Mouse (Mus musculus): ENCODE measurements around the gene 2410004B18Rik. TPM values are rescaled to one million over a fixed set of nuclear protein-coding genes. Genes with fewer than 3 reads are reported as not detected.

Gene 2410004B18Rik
- polyA plus RNA-seq (2015; fragmentation: Nextera tagmentation; extraction: Ambion mirVana) = 10.1 and 11.8 TPM in 2 replicates

GRCm38 (mm10) chr3:145937505-145938404, at the start of gene 2410004B18Rik:
2410004B18Rik (plus strand) TSS chr3:145938014.
- peak within 1 kb of the TSS; percentile 95 for H3K9ac ChIP-seq (replicated peaks)
- peak within 1 kb of the TSS; percentile 94 for H3K4me2 ChIP-seq (ENCODE audit: low read depth, low read length)
- H3K27me3 ChIP-seq (ENCODE audit: insufficient read depth, low read length) = no peaks in the 10 kb centered on the region
- TF ChIP-seq CTCF (IDR thresholded peaks at IDR 0.05; ENCODE audit: low read depth) = peak; percentile 98
- no peak for TF ChIP-seq EP300 (IDR thresholded peaks at IDR 0.05; ENCODE audit: low read depth)
- 2% methylated on average over 53 of the region's 70 CpGs for WGBS (ENCODE audit: insufficient replicate concordance)
- peak; percentile 97 for DNase-seq
- ATAC-seq = peak; percentile 94
- no peaks in the 10 kb centered on the region for H3K9me3 ChIP-seq (ENCODE audit: low read length)
- H3K27ac ChIP-seq (ENCODE audit: low read depth) = peak within 1 kb of the TSS; percentile 81
- peaks cover 20% of the 10 kb centered on the region for H3K4me1 ChIP-seq (ENCODE audit: insufficient read depth)
- H3K36me3 ChIP-seq (replicated peaks; ENCODE audit: insufficient read depth, low read length) = peaks cover 23% of the 10 kb centered on the region
- H3K4me3 ChIP-seq (ENCODE audit: low read depth, low read length) = peak within 1 kb of the TSS; percentile 96

- H3K4me3 ChIP-seq (ENCODE audit: low read depth, low read length) = no peak overlapping the region
- no peaks in the 10 kb centered on the region for H3K9me3 ChIP-seq (ENCODE audit: low read length)
- no peak overlapping the region for H3K9ac ChIP-seq (replicated peaks)
- H3K27ac ChIP-seq (ENCODE audit: low read depth) = no peak overlapping the region
- DNase-seq (no peak), ATAC-seq (no peak)
- 86% methylated on average over 18 of the region's 18 CpGs for whole genome bisulfite sequencing (ENCODE audit: insufficient replicate concordance)
- no peaks in the 10 kb centered on the region for H3K4me1 ChIP-seq (ENCODE audit: insufficient read depth)
- no peaks in the 10 kb centered on the region for H3K27me3 ChIP-seq (ENCODE audit: insufficient read depth, low read length)
- H3K4me2 ChIP-seq (ENCODE audit: low read depth, low read length) = no peak overlapping the region
- peaks cover 2% of the 10 kb centered on the region for H3K36me3 ChIP-seq (replicated peaks; ENCODE audit: insufficient read depth, low read length)
- TF ChIP-seq CTCF (IDR thresholded peaks at IDR 0.05; ENCODE audit: low read depth) = no peak
- TF ChIP-seq EP300 (IDR thresholded peaks at IDR 0.05; ENCODE audit: low read depth) = no peak
Observed at GRCm38 (mm10) chr3:145890346-145891132, 47.3 kb upstream of the 2410004B18Rik start.

- H3K4me1 ChIP-seq (ENCODE audit: insufficient read depth) = no peaks in the 10 kb centered on the region
- H3K27ac ChIP-seq (ENCODE audit: low read depth) = no peak overlapping the region
- H3K4me2 ChIP-seq (ENCODE audit: low read depth, low read length) = no peak overlapping the region
- H3K27me3 ChIP-seq (ENCODE audit: insufficient read depth, low read length) = no peaks in the 10 kb centered on the region
- DNase-seq = no peak
- peaks cover 2% of the 10 kb centered on the region for H3K36me3 ChIP-seq (replicated peaks; ENCODE audit: insufficient read depth, low read length)
- no peak for TF ChIP-seq CTCF (IDR thresholded peaks at IDR 0.05; ENCODE audit: low read depth)
- TF ChIP-seq EP300 (IDR thresholded peaks at IDR 0.05; ENCODE audit: low read depth) = no peak
- no peak overlapping the region for H3K4me3 ChIP-seq (ENCODE audit: low read depth, low read length)
- H3K9ac ChIP-seq (replicated peaks) = no peak overlapping the region
- H3K9me3 ChIP-seq (ENCODE audit: low read length) = no peaks in the 10 kb centered on the region
- 60% methylated on average over 3 of the region's 3 CpGs for WGBS (ENCODE audit: insufficient replicate concordance)
- ATAC-seq = no peak
Observed at GRCm38 (mm10) chr3:145892451-145892850, 45.4 kb upstream of the 2410004B18Rik start.

GRCm38 (mm10) chr3:145894131-145894530, 43.7 kb upstream of the 2410004B18Rik start:
- Histone ChIP-seq H3K9ac (replicated peaks) (no peak overlapping the region), H3K36me3 (replicated peaks; ENCODE audit: insufficient read depth, low read length) (peaks cover 2% of the 10 kb centered on the region), H3K4me1 (ENCODE audit: insufficient read depth) (no peaks in the 10 kb centered on the region), H3K4me3 (ENCODE audit: low read depth, low read length) (no peak overlapping the region), H3K27me3 (ENCODE audit: insufficient read depth, low read length) (no peaks in the 10 kb centered on the region), H3K4me2 (ENCODE audit: low read depth, low read length) (no peak overlapping the region), H3K9me3 (ENCODE audit: low read length) (no peaks in the 10 kb centered on the region), H3K27ac (ENCODE audit: low read depth) (no peak overlapping the region)
- no peak for TF ChIP-seq EP300 (IDR thresholded peaks at IDR 0.05; ENCODE audit: low read depth)
- TF ChIP-seq CTCF (IDR thresholded peaks at IDR 0.05; ENCODE audit: low read depth) = no peak
- 72% methylated on average over 12 of the region's 12 CpGs for WGBS (ENCODE audit: insufficient replicate concordance)
- DNase-seq (no peak), ATAC-seq (no peak)

- WGBS (ENCODE audit: insufficient replicate concordance) = 76% methylated on average over 11 of the region's 11 CpGs
- H3K36me3 ChIP-seq (replicated peaks; ENCODE audit: insufficient read depth, low read length) = no peaks in the 10 kb centered on the region
- H3K4me1 ChIP-seq (ENCODE audit: insufficient read depth) = no peaks in the 10 kb centered on the region
- no peaks in the 10 kb centered on the region for H3K9me3 ChIP-seq (ENCODE audit: low read length)
- H3K27ac ChIP-seq (ENCODE audit: low read depth) = no peak overlapping the region
- no peaks in the 10 kb centered on the region for H3K27me3 ChIP-seq (ENCODE audit: insufficient read depth, low read length)
- H3K4me2 ChIP-seq (ENCODE audit: low read depth, low read length) = no peak overlapping the region
- no peak overlapping the region for H3K4me3 ChIP-seq (ENCODE audit: low read depth, low read length)
- DNase-seq (no peak), ATAC-seq (no peak)
- TF ChIP-seq CTCF (IDR thresholded peaks at IDR 0.05; ENCODE audit: low read depth) (no peak), EP300 (IDR thresholded peaks at IDR 0.05; ENCODE audit: low read depth) (no peak)
- H3K9ac ChIP-seq (replicated peaks) = no peak overlapping the region
Observed at GRCm38 (mm10) chr3:145897749-145898148, 40.1 kb upstream of the 2410004B18Rik start.

GRCm38 (mm10) chr3:145899832-145900231, 38.0 kb upstream of the 2410004B18Rik start:
- Histone ChIP-seq H3K27me3 (ENCODE audit: insufficient read depth, low read length) (no peaks in the 10 kb centered on the region), H3K4me2 (ENCODE audit: low read depth, low read length) (no peak overlapping the region), H3K36me3 (replicated peaks; ENCODE audit: insufficient read depth, low read length) (no peaks in the 10 kb centered on the region), H3K9me3 (ENCODE audit: low read length) (no peaks in the 10 kb centered on the region), H3K27ac (ENCODE audit: low read depth) (no peak overlapping the region), H3K9ac (replicated peaks) (no peak overlapping the region), H3K4me3 (ENCODE audit: low read depth, low read length) (no peak overlapping the region), H3K4me1 (ENCODE audit: insufficient read depth) (no peaks in the 10 kb centered on the region)
- ATAC-seq (no peak), DNase-seq (no peak)
- WGBS (ENCODE audit: insufficient replicate concordance) = 78% methylated on average over 8 of the region's 8 CpGs
- TF ChIP-seq EP300 (IDR thresholded peaks at IDR 0.05; ENCODE audit: low read depth) (no peak), CTCF (IDR thresholded peaks at IDR 0.05; ENCODE audit: low read depth) (no peak)

Measured in liver, postnatal 0 days (tissue).